Mouse (Mus musculus) lung, adult 18-20 months (tissue): ENCODE data around the gene 4930539E08Rik.

Experiments
- DNase-seq, 2 experiments: peaks; one replicate each; pipeline ENCODE4 v3.0.0; 2022; ENCODE audit warnings: mixed read lengths in 2 of 2

The 4930539E08Rik gene

GRCm38 (mm10) chr17:28854377-28854776 lies 60.7 kb downstream of the 4930539E08Rik start:
- DNase-seq = no peak

DNA sequence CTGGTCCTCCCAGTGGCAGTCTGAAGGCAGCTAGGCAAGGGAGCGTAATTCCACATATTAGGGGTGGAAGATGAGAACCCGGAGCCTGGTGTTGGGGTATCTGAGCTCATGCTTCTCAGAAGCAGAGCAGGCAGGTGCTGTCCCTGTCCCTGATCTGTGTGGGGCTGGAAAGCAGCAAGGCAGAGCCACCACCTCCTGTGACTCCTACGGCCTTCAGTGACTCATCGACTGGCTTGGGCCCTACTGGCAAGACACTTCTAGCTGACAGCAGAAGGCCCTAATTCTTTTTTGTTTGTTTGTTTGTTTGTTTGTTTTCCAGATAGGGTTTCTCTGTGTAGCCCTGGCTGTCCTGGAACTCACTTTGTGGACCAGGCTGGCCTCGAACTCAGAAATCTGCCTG lies 64.6 kb downstream of the 4930539E08Rik start:
- DNase-seq = no peak

DNA sequence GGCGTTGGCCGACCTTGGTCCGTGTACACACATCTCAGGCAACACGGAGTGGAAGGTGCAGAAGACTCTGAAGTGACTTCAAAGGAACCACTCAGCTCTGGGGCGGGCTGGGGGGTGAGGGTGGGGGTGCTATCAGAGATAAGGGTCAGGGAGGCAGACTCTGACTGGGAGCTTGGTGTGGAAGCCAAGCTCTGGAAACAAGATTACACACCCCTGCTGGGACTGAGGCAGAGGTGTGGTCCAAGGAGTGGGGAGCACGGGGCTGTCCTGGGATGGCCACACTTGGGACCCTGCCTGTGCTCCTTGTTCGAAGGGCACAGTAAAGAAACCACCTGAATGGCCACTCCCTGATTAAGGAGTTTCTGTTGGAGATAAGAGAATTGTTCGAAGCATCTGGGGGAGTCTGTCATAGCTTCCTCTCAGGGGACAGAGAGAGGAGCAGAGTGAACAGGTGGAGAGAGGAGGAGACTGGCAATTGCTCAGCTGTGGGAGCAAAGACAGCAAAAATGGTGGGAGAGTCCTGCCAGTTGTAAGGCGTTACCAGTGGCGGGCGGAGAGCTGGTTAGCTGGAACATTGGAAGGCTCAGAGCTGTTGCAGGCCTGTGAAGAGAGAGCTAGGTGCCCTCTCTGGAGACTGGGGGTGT lies 68.0 kb downstream of the 4930539E08Rik start:
- no peak for DNase-seq
